Mouse (Mus musculus): ENCODE results near the gene Fscn1.

DNA sequence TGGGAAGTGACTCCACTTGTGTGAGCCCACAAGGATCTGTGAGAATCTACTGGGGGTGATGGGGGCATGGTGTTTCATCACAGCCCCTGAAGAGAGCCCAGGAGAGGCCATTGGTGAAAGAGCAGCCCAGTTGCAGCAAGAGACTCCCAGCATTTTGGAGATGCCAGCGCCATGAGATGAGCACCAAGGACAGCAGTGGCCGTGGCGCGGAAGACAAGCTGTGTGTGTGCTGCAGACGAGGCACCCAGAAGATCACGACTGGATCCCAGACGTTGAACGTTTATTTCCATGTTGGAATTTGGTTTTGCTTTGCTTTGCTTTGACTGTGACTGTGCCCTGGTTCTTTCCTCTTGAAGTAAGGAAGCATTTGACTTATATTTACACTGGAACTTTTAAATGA, 42.7 kb upstream of the Fscn1 start:
- TF ChIP-seq POLR2A (IDR thresholded peaks at IDR 0.05; ENCODE audit: control insufficient read depth, low read depth, low read length) (no peak), CTCF (IDR thresholded peaks at IDR 0.05; ENCODE audit: control insufficient read depth, insufficient read depth, insufficient replicate concordance, low read depth, low read length) (no peak)
